Mouse (Mus musculus): ENCODE data around the gene Sppl2c.
A peak's percentile ranks its signal among the peaks of the same experiment; 100 is the strongest.
"Not testable (repeated sequence)": the region's sequence is repeated elsewhere in the genome, so short reads cannot be mapped to it uniquely, and the experiment has no call there.

Sppl2c gene

DNA sequence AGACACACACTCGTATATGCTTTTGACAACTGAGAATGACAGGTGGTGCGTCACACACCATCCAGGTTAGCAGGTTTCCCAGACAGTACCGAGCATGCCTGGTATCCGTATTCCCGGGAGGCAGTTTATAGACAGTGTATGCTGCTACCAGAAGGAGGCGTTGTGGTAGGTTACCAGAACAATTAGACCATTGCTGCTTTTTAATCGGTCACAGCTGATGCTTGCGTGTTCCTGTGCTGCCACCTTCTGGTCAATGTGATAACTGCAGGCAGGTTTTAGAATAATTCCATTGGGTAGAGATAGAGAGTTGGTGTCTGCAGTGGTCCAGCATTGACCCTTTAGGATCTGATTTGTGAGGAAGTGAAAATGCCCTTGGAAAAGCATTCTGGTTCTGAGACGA lies 9.7 kb downstream of the Sppl2c start:
- DNase-seq (ENCODE audit: low spot score), result peak; percentile 64

DNA sequence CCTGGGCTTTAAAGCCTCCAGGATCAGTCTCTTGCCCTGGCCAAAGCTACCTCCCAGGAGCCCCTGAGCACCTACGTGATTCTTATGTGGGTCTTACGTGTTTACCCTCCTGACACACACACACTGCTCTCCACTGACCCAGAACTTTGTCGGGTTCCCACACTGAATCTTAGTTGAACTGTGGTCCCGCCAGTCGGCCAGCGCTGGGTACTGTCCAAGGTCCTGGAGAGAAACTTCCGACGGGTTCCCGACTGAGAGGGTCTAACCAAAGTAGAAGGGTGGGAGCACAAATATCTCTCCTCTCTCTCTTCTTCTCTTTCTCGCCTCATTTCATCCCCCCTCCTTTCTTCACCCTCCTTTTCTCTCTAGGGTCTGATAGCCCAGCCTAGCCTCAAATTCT lies 11.7 kb downstream of the Sppl2c start:
- no peak for DNase-seq (ENCODE audit: low spot score)

DNA sequence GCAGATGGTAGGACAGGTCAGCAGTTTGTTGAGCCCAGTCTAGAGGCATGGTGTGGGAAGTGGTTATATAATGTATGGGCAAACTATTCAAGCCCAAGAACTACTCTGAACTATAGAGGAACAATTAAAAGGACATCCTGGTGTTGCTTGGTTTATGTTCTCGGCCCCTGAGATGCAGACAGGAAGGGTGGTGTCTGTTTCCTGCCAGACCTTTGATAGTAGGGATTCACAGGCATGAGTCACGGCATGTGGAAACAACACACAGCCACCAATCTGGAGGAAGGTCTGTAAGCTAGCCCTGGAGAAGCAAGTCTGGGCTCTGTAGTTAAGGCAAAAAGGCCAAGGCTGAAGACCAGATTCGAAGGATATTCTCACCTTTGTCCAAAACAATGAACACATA lies 17.1 kb downstream of the Sppl2c start:
- no peak for DNase-seq (ENCODE audit: low spot score)

DNA sequence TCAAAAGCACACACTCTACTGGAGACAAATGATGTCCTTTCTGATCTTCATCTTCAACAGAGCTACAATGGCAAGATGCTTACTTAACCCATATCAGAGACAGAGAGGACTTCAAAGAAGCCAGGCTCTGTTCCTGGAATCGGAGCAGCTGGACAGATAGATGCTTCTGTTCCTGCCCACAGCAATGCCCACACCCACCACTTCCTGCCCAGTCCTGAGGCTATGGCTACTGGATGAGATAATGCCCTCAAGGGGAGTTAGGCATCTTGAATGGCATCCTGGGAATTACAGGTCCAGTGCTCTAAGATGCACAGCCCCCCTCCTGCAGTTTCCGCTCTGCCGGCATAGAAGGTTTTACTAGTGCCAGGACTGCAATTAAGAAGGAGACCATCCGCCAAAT lies 20.4 kb downstream of the Sppl2c start:
- DNase-seq (ENCODE audit: low spot score), result no peak

DNA sequence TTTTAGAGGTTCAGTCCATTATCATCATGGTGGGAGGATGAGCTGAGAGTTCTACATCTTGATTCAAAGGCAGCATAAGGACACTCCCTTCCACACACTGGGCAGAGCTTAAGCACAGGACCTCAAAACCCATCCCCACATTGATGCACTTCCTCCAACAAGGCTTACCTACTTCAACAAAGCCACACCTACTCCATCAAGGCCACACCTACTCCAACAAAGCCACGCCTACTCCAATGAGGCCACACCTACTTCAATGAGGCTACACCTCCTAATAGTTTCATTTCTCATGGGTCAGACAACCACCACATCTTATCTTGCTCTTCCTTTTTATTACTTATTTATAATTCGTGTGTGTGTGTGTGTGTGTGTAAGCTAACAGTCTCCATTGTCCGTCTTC lies 22.9 kb downstream of the Sppl2c start:
- no peak for DNase-seq (ENCODE audit: low spot score)

DNA sequence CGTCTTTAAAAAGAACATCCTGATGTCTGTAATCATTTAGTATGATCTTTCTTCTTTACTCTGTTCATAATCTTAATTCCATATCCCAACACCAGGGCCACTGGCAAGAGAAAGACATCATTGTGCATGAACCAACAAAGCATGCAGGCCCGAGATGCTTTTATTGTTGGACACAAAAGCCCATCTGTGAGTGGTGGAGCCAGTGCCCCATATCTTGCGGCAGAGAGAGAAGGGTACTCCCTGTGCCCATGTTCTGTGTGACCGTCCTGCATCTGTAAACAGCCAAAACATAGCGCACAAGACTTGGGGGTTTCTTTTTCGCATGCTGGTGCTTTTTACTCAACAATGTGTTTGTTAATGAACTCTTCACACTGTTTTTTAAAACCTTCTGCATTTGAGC lies 25.1 kb downstream of the Sppl2c start:
- DNase-seq (ENCODE audit: low spot score), result no peak

DNA sequence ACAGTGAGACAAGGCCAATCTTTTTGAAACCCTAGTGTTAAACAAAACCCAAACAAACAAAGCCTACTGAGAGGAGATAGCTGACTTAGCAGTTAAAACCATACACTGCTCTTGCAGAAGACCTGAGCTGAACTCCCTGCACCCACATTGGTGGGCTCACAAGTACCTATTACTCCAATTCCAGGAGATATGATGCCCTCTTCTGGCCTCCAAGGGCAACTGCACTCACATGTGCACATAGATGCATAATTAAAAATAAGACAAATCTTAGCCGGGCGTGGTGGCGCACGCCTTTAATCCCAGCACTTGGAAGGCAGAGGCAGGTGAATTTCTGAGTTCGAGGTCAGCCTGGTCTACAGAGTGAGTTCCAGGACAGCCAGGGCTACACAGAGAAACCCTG lies 28.0 kb downstream of the Sppl2c start:
- DNase-seq (ENCODE audit: low spot score), result not testable (repeated sequence)

GRCm38 (mm10) chr11:104218075-104218474 lies 31.9 kb downstream of the Sppl2c start:
- no peak for DNase-seq (ENCODE audit: low spot score)

DNA sequence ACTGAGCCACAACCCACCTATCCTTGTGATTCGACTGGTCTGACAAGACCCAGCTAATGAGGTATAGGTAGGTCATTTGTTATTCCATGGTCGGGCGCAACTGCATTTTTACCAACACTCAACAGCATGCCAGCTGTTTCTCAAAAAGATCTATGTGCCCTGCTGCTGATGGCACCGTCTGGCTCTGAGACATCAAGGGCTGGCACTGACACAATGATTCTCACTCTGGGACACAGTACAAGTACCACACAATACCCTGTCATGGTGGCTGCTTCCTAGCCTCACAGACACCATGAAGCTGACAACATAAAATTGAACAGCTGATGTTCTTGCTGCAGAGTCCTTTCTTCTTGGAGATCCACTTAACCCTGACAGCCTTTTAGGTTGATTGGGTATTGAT lies 34.2 kb downstream of the Sppl2c start:
- no peak for DNase-seq (ENCODE audit: low spot score)

DNA sequence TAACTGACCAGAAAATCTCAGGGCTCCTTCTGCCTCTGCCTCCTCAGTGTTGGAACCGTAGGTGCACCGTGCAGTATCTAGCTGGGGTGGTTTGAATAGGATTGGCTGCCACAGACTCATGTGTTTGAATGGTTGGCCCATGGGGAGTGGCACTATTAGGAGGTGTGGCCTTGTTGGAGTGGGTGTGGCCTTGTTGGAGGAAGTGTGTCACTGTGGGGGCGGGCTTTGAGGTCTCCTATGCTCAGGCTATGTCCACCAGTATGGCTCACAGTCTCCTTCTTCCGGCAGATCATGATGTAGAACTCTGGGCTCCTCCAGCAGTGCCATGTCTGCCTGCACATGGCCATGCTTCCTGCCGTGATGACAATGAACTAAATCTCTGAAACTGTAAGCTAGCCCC lies 35.6 kb downstream of the Sppl2c start:
- no peak for DNase-seq (ENCODE audit: low spot score)

- DNase-seq (ENCODE audit: low spot score), result no peak
Observed at GRCm38 (mm10) chr11:104223301-104223700, 37.2 kb downstream of the Sppl2c start.

- DNase-seq (ENCODE audit: low spot score), result no peak
Observed at GRCm38 (mm10) chr11:104229391-104229790, 43.3 kb downstream of the Sppl2c start.

DNA sequence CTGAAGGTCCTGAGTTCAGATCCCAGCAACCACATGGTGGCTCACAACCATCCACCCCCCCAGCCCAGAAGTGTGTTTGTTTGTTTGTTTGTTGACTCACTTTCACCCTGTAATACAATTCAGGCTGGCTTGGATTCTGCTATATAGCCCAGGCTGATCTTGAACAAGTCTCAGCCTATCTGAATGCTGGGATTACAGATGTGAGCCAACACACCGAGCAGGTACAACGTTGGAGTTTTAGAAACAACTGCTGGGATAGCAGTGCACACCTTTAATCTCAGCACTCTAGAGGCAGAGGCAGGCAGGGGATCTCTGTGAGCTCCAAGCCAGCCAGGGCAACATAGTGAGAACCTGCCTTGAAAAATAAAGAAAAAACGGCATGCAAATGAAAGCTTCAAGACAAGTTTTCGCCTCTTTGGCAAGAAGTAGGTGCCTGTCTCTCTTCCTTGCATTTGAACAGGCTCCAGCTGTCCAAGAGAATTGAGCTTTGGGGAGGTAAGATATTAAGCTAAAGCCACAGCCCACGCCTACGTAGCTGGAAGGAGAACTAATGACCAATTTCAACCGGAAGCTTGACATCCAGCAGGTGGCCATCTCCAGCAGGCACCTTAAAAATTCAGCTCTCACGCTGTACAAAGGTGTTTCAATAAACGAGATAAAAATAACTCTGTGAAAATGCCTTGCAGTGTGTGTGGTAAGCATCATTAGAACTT lies 44.1 kb downstream of the Sppl2c start:
- no peak for DNase-seq (ENCODE audit: low spot score)

GRCm38 (mm10) chr11:104231041-104231911 lies 45.1 kb downstream of the Sppl2c start, which contains the start of gene Mapt:
Gene Mapt (plus strand): TSS chr11:104231390.
- peak; percentile 57 for DNase-seq (ENCODE audit: low spot score)

DNA sequence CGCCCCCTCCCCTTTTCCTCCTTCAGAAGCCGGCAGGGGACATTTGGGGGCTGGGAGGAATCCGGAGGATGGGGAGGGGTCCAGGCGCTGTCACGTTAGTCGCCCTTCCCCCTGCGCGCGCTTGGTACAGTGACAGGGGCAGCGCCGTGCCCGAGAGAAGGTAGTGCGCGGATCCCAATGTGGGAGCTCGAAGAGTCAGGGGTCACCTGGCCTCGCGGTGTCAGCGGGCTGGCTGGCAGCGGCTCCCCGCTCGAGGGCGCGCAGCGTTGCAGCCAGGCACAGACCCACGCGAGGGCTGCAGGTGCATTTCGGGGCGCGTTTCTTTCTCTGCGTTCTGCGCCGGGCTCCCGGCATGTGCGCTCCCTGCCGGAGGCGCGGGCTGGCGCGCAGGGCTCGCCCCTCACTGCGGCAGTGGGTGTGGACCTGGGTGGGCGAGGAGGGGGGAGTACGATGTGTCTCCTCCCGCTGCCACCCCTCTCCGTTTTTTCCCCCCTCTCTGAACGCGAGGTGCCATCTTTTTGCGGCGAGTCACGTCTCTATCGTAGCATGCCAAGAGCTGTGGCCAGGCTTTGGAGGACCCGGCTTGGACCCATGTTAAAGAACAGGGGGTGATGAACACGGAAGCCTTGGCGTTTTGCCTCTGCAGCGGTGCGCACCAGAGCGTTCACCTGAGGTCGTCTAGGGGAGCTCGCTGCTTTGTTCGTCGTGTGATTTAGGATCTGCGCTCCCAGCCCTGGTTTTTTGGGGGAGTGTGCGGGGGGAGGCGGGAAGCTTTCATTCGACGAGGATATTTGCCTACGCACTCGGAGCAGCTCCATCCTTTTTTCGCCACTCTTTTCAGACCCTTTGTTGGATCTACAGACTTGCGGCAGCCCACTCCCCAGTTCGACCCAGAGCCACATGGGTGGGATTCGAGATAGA lies 46.3 kb downstream of the Sppl2c start:
- no peak for DNase-seq (ENCODE audit: low spot score)

DNA sequence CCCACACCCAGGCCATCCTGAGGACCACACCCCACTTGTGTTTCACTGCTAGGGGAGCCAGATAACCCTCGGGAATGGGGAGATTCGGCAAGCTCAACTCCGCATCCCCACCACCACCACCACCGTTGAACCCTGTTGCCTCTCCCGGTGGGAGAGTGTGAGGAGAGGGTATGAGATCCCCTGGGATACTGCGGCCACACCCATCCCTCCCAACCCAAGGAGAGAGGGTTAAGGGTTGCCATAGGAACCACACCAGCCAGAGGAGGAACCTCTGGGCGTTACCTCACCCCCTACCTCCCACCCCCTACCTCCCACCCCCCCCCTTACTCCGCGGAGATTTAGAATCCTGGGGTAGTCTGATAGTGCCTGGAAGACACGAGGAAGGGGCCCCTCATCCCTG lies 47.0 kb downstream of the Sppl2c start:
- DNase-seq (ENCODE audit: low spot score), result no peak

DNA sequence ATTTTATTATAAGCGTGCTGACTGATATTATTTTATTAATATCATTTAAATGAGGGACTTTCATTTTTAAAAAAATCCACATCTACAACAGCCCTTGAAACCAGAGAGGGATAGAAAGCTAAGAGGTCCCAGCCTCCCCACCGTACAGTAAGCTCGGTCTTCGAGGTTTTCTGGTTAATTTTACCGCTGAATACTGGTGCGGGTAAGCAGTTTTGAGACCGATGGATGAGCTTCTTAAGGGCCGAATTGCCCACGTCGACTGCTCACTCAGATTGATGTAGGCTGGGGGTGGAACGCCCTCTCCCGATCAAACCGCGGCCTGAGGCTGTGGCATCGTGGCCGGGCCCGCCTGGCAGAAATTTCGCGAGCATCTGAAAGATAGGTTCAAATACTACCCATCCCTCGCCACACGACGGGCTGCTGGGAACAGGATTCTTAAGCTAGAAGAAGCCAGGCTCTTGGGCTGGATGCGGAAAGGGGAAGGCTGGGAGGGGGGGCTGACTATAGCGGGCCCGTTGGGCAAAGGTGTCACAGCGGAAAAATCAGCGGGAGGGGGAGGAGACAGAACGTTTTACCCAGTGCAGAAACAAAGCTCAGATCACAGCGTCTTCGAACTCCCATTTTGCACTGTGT lies 47.6 kb downstream of the Sppl2c start:
- no peak for DNase-seq (ENCODE audit: low spot score)

GRCm38 (mm10) chr11:104234680-104235079 lies 48.6 kb downstream of the Sppl2c start:
- no peak for DNase-seq (ENCODE audit: low spot score)

DNA sequence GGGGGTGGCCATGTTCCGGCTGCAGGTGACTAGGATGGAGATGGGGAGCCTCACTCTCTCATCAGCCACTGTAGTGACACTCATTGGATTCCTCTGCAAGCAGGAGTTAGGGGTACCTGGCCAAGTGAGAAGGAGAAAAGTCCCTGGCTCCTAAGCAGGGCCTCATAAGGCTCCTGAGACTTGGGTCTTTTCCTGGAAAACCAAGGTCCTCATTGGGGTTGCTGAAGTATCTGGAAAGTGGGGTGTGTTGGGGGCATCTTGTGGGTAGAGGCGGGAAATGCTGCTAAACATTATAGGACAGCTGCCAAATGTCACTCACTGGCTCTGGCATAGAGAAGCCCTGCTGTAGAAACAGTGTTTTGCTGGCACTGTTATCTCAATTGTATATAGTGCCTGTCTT lies 49.8 kb downstream of the Sppl2c start:
- DNase-seq (ENCODE audit: low spot score), result no peak

- no peak for DNase-seq (ENCODE audit: low spot score)
Observed at GRCm38 (mm10) chr11:104237226-104237625, 51.1 kb downstream of the Sppl2c start.

DNA sequence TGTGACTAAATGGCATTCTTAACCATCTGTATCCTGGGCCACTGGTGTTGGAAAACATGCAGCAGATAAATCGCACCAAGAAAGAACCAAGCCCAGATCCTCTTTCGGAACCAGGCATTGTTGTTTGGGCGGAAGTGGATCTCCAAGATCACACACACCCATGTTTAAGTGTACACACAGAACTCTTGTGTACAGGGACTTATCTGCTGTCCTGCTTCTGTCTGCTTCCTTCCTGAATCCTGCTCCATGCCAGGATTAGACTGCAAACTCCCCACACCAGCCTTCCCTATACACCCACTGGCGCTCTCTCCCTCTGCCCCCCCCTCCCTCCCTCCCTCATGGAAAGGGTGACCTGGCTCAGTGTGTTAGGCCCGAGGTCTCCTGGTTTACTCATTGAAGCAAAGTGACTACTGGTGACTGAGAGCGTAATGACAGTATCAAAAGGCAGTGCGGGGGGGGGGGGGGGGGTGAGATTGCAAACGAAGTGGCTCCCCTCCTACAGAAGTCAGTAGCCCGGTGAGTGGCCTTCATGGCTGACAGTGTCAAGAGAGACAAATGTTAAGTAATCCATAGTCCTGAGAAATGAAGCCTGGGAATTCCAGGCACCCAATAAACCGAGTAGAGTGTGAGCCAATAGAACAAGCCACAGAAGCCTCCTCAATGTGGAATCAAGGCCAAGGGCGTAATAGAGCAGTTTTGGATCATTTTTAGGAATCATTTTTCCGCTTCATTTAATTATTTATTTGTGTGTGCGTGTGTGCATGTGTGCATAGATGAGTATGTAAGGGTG lies 52.0 kb downstream of the Sppl2c start:
- DNase-seq (ENCODE audit: low spot score), result no peak

All from c-Kit-positive CD71-positive TER-119-positive erythroid progenitor cells, embryonic 14.5 days (primary cell).